Mouse (Mus musculus) Muller cell, postnatal 12 days (primary cell): ENCODE measurements around the gene Tmem115.

Experiments used
- DNase-seq: peaks from one replicate; pipeline ENCODE4 v3.0.0-alpha.2; 2015; ENCODE audit errors: inconsistent ontology term

The Tmem115 gene

DNA sequence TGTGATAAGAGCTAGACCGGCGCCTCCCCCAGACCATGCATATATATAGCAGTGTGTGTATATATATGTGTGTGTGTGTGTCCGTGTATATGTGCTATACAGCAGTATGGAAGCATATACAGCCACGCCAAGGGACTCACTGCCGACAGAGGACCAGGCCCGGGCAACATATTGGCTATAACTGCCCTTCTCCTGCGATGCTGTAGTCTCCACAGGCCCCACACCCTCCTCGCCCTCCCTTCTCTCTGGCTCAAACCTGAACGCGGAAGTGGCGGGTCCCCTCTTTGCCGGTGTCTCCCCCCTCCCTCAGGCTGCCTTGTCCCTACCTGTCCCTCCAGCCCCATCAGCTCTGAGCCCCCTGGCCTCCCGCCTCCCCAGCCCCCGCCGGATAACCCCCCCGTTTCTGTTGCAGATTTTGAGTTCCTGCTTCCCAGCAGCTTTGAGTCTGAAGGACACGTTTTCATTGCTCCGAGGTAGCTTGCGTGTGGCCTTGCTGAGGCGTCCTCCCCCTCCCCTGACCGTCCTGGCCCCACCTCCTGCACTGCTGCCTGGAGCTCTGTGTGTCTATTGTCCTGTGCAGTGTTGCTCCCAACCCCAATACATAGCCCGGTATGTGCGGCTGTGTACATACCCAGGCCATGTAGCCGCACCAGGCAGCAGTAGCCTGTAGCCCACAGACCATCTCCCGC, 11.9 kb upstream of the Tmem115 start:
- peak; percentile 30 for DNase-seq

DNA sequence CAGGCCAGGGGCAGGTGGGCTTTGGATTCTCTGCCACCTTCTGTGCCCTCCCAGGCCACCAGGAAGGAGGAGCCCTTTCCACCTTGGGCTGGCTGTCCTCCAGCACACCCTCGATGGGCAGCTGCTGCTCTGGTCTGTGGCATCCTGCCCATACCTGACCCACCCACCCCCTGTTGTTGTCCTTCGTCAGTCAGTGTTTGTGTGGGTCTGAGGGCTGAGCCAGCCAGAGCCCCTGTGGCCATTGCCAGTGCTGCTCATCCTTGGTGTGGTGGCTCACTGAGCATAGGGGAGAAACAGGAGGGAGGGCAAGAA, 11.4 kb upstream of the Tmem115 start:
- no peak for DNase-seq

DNA sequence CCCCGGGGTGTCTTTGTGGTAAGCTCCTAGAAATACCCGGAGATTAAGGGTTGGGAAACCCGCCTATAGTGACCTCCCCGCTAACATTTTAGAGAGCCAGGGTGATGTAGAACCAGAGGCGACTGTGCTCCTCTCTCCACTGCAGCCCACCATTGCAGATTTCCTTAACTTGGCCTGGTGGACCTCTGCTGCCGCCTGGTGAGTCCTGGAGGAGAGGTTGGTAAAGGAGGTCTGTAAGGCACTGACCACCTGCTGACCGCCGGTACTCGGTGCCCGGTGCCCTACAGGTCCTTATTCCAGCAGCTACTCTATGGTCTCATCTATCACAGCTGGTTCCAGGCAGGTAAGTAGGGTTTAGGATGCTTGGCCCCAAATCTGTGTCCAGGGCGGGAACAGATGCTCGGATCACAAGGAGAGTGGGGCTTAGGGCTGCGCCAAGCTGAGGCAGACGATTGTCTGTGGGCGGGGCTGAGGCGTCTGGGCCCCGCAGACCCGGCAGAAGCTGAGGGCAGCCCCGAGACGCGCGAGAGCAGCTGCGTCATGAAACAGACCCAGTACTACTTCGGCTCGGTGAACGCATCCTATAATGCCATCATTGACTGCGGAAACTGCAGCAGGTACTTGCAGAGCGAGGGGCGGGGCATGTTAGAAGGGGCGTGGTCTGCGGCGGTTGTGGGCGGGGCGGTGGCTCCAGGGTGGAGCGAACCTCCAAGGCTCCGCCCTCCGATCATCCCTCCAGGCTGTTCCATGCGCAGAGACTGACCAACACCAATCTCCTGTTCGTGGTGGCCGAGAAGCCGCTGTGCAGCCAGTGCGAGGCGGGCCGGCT, 7.3 kb upstream of the Tmem115 start:
- peak; percentile 71 for DNase-seq

DNA sequence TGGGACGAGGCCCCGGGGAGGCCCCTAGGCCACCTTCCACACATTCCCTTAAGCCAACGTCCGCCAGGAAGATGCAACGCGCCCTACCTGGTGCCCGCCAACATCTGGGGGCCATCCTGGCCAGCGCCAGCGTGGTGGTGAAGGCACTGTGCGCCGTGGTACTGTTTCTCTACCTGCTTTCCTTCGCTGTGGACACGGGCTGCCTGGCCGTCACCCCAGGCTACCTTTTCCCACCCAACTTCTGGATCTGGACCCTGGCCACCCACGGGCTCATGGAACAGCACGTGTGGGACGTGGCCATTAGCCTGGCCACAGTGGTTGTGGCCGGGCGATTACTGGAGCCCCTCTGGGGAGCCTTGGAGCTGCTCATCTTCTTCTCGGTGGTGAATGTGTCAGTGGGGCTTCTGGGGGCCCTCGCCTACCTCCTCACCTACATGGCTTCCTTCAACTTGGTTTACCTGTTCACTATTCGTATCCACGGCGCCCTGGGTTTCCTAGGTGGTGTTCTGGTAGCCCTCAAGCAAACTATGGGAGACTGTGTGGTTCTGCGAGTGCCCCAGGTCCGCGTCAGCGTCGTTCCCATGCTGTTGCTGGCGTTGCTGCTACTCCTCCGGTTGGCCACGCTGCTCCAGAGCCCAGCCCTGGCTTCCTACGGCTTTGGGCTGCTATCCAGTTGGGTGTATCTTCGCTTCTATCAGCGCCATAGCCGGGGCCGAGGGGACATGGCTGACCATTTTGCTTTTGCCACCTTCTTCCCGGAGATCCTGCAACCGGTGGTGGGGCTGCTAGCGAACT, 860 bp downstream of the Tmem115 start:
- DNase-seq = peak; percentile 46

DNA sequence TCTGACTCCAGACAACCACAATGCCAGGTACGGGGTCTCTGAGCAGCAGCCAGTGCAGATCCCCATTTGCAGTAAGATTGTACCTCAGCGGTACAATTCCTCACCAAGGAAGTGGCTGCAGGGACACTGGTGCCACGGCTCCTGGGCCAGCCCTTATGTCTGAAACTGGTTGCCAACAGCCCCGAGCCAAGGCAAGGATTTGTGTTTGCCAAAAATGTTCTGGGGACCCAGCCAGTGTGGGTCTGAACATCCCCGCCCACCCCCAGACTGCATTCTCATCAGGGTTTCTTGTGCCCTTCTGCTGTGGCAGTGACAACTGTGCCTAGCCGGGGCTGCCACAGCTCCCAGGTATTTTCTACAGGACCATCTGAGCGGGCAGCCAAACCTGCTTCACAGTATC, 4.5 kb downstream of the Tmem115 start:
- DNase-seq = no peak

DNA sequence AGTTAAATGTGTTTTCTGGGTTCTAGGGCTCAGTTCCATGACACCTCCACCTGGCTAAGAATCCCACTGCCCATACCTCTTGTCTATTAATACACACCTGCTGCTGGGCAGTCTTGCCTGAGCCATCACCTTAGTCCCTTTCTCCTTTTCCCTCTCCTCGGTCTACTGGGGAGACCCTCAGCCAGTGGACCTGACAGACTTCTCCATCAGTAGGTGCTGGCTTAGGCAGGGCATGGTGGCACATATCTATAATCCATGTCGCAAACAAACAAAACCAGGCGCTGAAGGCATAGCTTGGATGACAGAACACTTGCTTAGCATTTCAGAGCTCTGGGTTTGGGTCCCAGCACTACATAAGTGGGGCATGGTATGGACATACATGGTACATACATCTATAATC, 5.0 kb downstream of the Tmem115 start:
- DNase-seq = no peak

DNA sequence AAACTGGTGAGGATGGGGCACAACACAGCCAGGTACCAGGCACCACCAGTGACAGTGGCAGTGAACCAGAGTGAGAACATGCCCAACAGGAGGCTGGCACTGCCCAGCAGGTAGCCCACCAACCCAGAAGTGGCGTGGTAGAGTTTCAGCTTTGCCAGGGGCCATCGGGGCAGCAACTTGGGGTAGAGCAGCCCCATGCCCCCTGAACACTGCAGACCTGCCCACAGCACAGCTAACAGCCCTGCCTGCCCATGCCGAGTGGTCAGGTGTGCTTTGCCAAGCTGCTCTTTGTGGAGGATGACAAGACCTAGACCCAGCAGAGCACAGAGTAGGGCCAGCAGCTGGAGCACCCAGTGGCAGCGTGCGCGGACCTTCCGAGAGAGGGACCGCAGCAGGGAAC, 6.2 kb downstream of the Tmem115 start:
- no peak for DNase-seq

DNA sequence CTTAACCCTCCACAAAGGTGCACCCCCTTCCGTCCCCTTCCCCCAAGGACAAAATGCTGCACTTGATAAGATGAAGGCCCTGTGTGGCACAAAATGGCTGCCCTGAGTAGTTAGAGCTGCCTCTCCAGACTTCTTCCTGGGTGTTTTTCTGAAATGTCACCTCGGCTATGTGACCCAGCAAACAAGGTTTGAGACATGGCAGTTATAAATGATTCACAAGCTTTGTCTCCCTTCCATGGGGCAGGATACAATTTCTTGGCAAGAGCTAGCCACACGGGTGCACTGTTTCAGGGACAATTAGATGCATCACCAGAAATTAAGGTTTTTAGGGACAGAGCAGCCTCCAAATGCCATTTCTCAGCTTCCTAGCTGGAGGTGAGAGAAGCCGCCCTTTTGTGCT, 6.7 kb downstream of the Tmem115 start:
- DNase-seq = no peak

DNA sequence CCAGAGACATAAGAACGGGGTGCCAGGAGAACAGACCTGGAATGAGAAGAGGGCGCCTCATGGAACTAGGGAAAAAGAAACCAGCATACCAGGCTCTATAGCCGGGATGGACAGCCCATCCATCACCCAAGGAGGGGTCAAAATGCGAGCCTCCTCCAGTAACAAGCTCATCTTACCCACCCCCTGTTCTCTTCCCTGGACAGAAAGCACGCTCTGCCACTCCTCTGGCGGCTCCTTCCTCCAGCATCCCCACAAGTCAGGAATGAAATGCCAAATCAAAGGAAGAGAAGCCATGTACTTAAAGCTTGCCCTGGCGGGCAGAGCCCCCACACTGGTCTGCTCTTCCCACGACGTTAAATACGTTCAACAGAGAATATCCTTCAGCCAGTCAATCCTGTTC, 7.3 kb downstream of the Tmem115 start:
- DNase-seq = no peak

DNA sequence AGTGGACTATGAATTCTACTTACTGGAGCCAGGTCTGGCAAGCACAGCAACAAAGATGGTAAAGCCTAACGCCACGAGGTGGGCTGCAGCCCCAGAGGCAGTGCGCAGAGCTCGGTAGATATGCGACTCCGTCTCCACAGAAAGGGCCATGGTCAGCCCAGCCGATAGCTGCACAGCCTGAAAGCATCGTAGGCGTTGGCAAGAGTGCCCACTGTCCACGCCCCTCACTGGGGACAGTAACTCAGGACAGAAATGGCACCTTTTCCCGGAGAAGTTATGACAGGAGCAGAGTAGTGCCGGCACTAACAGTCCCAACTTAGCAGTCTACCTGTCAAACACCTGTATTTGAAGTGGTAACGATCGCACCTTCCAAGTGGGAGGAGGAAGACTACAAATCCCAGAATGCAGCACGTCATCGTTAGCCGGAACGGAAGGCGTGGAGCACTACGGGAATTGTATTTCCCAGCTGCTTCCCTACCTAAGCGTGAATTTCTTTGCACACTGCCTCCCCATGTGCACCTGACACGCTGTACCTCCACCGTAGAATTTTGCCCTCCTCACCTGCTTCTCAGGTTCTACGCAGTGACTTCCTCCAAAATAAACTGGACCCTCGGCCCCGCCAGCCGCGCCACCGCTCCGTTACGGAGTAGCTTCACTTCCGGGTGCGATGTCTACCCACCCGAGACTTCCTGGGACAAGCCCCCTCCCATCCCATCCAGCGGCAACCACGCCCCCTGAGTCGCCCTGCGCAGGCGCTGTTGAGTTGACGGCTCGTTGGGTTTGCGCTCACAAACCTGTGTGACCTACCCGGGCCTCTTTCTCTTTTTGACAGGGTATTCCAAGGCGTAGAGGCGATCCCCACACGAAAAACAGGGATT, 8.0 kb downstream of the Tmem115 start, which contains the start of the genes Cyb561d2 and Nprl2:
Gene Cyb561d2, minus strand, starts transcription at position 720 of the 878 bp plus-strand sequence.
Gene Nprl2, plus strand, starts transcription at position 753 of the 878 bp plus-strand sequence.
- peak; percentile 97 for DNase-seq

DNA sequence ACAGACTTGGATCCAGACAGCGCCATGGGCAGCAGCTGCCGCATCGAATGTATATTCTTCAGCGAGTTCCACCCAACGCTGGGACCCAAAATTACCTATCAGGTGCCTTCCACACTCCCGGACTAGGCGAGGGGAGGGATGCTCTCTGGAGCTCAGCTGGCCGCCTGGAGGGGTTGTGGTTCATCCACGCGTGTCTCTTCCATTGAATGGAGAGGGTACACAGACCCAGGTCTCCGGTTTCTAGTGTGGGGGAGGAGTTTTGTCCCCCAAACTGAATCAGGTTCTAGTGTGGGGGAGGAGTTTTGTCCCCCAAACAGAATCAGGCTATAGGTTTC, 8.6 kb downstream of the Tmem115 start:
- DNase-seq = no peak

DNA sequence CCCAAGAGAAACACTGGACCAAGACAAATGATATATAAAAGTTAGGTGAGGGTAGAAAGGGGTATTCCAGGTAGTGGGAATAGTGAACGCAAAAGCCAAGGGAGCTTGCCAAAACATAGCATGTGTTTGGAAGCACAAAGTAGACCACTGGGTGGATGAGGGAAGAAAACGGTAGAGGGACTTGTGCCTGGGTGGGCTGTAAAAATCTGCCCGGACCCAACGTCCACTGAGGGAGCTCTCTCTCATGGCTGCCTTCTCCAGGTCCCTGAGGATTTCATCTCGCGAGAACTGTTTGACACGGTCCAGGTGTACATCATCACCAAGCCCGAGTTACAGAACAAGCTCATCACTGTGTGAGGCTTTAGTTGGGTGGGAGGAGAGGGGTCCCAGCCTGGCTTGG, 9.0 kb downstream of the Tmem115 start:
- no peak for DNase-seq

DNA sequence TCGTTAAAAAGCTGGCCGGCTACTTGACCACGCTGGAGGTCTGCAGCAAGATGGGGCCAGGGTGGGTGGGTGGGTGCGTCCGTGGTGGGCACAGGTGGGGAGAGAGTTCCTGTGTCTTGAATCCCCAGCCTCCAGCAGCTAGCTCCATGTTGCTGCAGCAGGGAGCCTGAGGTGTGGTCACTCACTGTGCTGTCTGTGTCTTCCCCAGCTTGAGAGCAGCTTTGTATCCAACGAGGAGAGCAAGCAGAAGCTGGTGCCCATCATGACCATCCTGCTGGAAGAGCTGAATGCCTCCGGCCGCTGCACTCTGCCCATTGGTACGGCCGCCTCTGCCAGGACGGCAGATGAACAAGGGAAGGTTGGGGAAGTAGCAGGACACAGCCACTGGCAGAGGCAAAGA, 9.6 kb downstream of the Tmem115 start:
- DNase-seq = no peak

DNA sequence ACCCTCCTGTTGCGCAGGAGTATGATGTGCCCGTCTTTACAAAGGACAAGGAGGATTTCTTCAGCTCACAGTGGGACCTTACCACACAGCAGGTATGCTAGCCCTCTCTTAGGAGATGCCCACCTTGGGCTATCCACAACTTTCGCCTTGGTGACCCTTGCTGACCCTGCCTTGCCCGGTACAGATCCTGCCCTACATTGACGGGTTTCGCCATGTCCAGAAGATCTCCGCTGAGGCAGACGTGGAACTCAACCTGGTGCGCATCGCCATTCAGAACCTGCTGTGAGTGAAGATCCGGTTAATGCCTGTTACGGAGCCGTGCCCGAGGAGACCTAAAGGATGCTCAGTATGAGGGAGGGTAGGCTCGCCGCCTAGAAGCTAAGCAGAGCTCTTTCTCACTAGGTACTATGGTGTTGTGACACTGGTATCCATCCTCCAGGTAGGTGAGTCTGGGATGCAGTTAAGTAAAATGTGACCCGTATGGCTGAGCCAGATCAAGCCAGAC, 10.5 kb downstream of the Tmem115 start:
- DNase-seq = no peak

DNA sequence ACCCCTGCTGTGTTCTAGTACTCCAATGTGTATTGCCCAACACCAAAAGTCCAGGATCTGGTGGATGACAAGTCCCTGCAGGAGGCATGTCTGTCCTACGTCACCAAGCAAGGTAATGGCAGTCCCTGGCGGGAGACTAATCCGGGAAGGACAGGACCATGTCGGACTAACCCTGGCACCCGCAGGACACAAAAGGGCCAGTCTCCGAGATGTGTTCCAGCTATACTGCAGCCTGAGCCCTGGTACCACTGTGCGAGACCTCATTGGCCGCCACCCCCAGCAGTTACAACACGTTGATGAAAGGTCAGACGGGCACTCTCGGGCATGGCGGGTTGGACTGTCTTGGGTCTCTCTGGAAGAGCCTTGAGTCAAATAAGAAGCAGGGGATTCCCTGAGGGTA, 11.0 kb downstream of the Tmem115 start:
- DNase-seq = no peak

DNA sequence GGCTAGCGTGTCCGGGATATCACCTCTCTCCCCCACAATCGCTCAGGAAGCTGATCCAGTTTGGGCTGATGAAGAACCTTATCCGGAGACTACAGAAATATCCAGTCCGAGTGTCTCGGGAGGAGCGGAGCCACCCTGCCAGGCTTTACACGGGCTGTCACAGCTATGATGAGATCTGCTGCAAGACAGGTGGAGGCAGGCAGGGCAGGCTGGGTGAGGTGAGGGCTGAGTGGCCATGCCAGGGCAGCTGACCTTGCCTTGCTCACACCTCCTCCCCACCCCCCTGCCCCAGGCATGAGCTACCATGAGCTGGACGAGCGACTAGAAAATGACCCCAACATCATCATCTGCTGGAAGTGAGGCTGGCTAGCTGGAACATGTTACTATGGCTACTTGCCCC, 11.5 kb downstream of the Tmem115 start:
- no peak for DNase-seq

DNA sequence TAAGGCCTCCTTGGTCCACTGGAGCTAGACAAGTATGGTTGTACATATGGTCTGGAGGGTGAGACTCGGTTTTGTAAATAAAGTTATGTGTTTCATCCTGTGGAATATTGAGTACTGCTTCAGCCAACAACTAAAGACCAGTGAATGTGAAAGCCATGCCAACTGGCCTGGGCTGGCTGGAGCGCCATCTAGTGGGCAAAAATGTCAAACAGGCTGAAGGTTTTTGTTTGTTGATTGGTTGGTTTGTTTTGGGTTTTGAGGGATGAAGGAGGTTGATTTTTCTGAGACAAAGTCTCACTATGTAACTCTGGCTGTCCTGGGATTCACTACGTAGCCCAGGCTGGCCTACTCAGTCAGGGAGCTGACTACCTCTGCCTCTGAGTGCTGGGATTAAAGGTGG, 11.9 kb downstream of the Tmem115 start:
- peak; percentile 41 for DNase-seq

DNA sequence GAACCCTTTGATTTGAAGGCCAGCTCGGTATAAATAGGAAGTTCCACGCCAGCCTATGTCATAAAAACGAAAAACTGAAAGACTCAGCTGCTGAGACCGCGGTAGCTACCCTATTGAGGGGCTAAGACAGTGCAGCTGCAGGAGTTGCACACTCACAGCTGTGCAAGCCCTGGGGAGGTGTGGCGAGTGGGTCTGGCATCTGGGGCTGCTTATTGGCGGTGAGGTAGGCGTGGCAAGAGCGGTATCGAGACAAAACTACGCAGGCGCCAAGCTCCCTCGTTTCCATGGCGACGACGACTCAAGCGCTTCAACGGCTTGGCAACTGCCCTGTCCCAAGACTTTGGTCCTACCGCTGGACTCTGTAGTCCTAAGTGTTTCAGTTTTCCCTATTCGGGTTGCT, 13.3 kb downstream of the Tmem115 start, which contains the start of gene Zmynd10:
Gene Zmynd10, plus strand, starts transcription at position 273 of the 400 bp plus-strand sequence.
- DNase-seq = peak; percentile 85

DNA sequence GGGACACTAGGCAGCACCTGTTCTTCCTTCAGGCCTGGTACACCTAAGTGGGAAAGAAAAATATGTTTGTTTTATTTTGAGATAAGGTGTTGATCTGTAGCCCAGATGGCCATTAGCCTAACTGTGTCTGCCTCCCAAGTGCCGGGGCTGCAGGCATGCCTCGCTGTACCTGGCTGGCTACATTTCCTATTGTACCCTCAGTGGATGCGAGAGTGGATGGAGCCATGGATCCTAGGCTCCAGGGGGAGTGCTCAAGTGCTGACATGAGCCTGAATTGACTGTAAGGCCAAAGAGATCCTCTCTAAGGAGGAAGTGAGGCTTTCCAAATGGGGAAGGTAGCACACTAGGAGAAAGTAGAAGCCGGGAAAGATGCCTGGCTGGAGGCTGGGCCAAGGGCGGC, 14.2 kb downstream of the Tmem115 start:
- no peak for DNase-seq

DNA sequence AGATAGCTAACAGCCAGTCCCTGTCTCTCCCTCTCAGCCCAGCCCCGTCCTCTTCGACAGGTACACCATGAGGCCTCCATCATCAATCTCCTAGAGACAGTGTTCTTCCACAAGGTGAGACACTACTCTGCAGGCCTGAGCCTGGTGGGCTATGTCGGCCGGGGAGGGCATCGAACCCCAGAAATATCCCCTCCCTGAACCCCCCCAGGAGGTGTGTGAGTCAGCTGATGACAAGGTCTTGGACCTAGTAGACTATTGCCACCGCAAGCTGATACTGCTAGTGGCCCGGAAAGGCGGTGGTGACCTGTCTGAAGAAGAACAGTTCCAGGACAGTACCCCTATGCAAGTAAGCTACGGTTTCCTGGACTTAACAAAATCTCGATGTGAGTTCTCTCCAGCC, 15.1 kb downstream of the Tmem115 start:
- DNase-seq = no peak

DNA sequence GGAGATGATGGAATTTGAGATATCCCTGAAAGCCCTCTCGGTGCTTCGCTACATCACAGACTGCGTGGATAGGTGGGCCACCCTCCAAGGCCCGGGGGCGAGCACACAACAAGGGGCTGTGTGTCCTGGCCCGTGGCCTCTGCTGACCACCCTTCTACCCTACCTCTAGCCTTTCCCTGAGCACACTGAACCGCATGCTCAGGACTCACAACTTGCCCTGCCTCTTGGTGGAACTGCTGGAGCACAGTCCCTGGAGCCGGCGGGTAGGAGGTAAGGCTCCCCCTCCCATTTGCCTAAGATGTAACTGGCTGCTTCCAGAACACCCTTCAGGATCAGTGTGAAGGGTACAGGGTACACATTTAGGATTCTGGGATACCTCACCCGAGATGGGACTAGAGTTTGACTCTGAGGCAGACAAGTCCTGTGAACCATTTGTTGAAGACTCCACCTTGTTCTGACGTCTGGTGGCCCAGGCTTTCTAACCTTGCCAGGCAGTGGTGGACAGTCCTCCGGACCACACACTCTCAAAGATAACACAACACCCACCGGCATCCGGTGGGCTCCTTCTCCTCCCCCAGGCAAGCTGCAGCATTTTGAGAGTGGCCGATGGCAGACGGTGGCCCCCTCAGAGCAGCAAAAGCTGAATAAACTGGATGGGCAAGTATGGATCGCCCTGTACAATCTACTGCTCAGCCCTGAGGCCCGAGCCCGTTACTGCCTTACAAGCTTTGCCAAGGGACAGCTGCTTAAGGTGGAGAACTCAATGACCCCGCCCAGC, 15.7 kb downstream of the Tmem115 start:
- no peak for DNase-seq
